Mouse (Mus musculus) cerebellum, adult 11-12 months (tissue): ENCODE measurements around the gene Hist2h2ac.
A peak's percentile ranks its signal among the peaks of the same experiment; 100 is the strongest.

Source experiments
- DNase-seq: peaks from one replicate; pipeline ENCODE4 v3.0.0; 2022

Gene Hist2h2ac

DNA sequence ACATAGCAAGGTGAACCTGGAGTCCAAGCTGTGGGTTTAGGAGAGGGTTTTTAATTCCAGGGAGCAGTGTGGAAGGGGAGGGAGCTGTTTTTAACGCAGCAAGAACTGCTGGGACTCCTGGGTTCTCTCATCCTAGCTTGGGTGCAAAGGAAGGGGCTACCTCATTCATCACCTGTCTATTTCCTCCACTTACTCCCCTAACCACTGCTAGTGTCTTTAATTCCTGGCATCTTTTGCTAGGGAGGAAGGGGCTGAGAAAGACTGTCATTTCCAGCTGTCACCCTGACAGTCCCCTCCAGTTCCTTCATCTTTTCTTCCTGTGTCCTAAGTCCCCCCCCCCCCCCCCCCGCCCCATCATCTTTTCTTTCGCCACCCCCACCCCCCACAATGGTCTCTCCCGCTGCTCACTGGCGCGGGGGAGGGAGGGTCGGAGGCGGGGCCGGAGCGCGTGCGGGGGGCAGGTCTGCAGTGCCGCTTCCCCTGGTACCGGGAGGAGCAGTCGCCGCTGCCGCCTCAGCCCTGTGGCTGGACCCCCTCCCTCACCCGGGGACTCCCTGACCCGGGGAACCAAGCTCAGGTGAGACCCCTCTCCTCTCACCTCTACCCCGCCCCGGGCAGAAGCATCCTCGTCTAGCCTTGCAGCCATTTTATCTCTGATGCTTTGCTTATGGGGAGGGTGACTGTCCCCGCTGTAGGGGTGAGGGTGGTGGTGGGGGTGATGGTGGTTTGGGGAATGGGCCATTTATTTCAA lies 39.8 kb downstream of the Hist2h2ac start, which contains the start of gene Sv2a:
Gene Sv2a (plus strand): TSS at position 425 of the 751 bp plus-strand sequence.
- peak; percentile 86 for DNase-seq

DNA sequence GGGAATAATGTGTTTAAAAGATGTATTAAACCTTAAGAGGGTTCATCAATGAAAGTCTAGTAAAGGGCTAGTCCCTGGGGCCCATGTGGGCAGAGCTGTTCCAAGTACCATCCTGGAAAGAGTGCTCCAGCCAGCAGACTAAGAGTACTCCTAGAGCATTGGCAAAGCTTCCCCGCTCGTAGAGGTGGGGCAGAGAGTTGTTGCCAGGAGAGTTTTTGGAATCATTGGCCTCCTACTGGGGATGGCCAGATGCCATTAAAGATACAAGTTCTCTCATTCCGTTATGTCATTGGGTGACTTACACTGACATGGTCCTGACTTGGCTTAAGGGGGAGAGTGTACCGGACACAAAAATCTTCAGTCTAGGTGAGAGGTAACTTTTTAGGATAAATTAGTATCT lies 41.1 kb downstream of the Hist2h2ac start:
- DNase-seq = peak; percentile 68

DNA sequence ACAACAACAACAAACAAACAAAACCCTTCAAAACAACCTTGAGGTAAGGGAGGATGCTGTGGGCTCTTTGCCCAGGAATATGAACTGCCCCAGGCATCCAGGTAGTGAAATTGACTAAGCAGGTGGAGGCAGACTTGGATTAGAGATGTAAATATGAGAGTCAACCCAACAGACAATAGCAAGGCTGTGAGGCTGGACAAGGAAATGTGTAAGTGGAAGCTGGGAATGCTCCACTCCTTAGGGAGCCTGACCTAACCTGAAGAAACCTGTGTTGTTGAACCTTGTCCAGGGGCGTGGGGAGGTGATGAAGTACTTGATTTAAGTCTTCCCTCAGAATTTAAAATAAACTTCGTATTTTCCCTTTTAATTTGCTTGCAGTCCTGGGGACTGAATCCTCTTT lies 41.8 kb downstream of the Hist2h2ac start:
- no peak for DNase-seq

DNA sequence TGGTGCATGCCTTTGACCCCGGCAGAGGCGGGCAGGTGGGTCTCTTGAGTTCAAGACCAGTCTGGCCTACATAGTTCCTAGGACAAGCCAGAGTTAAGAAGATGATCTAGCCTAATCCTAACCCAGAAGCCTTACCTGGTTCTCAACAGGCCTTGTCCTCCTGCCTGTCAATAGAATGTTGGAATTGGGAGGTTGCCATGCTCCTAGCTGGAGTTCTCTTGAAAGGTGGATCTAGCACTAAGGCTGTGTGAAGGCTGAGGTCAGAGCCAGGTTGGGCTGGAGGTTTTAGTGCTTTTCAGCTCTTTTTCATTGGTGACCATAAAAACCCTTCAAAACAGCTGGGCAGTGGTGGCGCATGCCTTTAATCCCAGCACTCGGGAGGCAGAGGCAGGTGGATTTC lies 42.3 kb downstream of the Hist2h2ac start:
- DNase-seq = no peak

DNA sequence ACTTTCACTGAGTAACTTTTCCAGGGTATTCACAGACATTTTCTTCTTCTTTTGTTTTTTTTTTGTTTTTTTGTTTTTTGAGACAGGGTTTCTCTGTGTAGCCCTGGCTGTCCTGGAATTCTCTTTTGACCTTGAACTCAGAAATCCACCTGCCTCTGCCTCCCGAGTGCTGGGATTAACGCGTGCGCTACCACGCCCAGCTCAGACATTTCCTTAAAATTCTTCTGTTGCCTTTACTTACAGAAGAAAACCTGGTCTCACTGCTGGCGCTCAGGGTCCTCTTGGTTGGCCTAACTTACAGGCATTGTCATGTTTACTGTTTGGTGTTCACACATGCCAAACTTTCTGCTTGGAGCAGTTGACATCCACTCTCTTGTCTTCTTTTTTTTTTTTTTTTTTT lies 45.4 kb downstream of the Hist2h2ac start:
- DNase-seq = no peak

DNA sequence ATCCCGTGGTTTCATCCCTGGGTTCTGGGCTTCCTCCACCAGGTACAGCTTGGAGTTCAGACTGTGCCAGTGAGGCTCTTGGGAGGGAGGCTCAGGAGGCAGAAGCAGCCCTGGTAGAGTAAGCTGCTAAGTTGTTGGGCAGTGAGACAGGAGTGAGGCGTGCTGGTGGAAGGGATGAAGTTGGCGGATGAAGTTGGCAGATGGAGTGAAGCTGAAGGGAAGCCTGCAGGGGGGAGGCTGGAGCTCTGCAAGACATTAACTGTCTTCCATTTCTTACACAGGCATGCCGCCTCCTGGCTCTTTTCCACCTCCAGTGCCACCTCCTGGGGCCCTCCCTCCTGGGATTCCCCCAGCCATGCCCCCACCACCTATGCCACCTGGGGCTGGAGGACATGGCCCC lies 46.6 kb downstream of the Hist2h2ac start:
- peak; percentile 50 for DNase-seq

DNA sequence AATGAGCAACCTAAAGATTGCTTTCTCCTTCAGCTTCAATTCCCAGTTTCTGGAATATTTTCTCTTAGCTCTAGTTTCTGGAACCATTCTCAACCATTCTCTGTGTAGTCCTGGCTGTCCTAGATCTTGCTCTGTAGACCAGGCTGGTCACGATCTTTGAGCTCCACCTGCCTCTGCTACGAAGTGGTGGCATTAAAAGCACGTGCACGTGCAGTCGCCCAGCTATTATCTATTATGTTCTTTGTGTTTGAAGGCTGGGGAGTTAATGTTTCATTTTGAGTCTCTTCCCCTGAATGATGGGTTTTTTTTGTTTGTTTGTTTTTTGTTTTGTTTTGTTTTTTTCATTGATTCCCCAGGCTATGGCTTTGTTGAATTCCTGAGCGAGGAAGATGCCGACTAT lies 47.5 kb downstream of the Hist2h2ac start:
- DNase-seq = no peak

DNA sequence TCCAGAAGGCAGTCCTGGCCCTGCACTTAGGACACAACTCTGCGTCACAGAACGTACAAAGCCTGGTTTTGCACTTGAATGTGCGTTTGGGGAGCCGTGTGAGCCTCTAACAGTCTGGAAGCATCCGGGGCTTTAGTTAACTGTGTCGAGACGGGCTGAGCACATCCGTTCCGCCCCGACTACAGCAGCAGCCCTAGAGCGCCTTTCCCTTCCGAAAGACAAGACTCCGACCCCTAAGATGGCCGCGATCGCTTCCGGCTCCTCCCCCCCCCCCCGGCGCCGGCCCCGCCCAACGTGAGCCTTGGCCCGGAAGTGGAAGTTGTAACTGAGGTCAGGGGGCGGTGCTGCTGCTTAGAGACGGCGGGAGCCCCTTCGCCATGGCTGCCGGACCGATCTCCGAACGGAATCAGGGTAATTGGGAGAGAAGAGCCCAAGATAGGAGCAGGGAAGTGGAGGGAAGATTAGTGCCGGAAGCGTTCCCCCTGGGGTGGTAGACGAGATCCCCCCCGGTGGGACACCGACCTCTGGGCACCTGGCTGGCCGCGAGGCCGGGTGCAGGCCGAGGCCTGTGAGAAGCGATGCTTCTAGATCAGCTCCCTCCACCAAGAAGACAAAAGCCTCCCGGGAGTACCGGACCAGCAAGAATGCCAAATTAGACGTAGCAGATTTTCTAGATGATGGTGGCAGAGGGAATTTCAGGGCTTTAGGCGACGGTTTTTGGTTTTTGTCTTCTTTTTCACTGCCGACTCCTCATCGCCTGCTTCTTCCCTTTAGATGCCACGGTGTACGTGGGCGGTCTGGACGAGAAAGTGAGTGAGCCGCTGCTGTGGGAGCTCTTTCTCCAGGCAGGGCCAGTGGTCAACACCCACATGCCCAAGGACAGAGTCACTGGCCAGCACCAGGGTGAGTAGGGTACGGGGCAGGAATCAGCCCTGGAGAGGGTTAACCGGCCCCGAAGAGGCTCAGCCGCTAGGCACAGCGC lies 48.2 kb downstream of the Hist2h2ac start, which contains the start of gene Sf3b4:
Gene Sf3b4 (plus strand): TSS at position 136 of the 982 bp plus-strand sequence.
- DNase-seq = peak; percentile 83

DNA sequence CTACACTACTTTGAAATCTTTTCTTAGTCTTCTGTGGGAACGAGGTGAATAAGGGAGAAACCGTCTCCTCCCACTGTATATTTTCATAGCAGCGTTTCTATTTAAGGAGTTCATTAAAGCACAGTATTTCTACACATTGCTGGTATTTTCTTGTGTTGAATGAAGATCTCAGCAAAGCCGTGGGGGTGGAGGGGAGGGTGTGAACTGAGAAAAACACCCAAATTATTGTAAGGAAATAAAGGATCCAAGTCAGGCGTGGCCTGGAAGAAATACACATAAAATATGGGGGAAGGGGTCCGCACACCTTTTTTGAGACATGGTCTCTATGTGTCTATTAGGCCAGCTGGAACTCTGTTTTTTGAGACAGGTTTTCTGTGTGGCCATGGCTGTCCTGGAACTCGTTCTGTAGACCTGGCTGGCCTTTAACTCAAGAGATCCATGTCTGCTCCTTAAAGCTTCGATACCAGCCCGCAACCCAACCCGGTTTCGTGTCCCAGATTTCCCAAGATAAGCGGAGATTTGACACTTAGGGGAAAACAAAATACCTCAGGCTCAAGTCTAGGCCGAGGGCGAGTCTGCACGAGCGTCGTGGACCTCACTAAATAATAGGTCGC lies 49.0 kb downstream of the Hist2h2ac start:
- DNase-seq = no peak

DNA sequence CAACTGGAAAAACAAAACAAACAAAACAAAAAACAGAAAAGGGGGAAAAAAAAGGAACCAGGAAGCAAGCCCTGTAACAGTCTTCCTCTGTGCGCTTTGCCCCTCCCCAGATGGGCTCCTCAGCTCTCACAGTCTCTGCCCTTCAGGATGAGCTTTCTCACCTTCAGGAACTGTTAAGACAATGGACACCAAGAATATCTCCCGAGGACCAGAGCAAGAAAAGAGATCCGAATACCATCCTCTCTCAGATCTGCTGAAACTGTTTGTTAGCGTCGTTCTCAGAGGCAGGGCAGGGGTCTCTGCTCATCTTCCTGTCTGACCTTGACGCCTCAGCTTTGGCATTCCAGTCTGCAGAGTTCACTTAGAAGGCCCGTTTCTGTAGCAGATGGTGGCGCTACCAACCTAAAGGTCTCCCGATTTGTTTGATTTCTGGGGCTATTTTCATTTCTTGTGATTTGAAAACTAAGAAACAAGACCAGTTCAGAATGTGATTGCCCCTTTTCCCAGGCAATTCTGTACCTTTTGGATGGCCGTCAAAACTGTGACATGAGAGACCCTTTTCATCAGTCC lies 49.6 kb downstream of the Hist2h2ac start:
- no peak for DNase-seq
